12 mouse cellular contexts compared by ENCODE assay signal in the genomic region with DNA sequence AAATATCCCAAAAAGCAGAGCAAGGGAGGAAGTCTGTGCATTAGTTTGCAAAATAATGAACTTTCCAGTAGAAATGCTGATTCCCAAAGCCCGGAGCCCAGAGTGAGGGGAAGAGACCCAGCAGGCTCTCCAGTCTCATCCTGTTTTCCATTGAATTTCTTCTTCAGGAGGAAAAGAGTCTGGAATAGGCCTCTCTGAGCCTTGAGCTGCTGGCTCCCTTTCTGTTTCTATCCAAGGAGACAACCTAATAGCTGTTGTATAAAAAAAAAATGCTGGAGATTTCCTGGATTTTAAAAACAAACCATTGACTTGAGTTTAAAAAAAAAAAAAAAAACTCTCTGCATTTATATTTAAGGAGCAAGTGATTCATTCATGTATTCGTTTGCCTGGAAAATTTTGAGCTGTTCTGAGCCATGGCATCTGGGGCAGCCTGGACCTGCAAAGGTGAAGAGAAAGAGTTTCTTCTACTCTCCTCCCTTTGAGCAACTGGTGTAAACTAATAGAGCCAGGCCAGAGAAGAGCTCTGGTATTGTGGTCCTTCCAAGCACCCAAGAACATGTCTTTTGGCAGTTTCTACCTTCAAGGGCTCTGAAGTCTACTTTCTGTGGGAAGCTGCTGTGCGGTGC.
DNase-seq lines count a peak whose midpoint lies in the region; ATAC-seq and TF ChIP-seq lines count a peak whose summit lies in the region.
"Had no signal": no experiment of that assay in that cellular context is flagged by ENCODE, and none has a peak within 500 bp of the region (broad histone marks: within the 10 kb centered on the region; RNA-seq: fewer than 3 reads in every experiment).

No protein-coding gene starts in this region.

- H3K27me3 ChIP-seq in embryonic facial prominence, embryonic 14.5 days (replicated peaks; ENCODE audit: control insufficient read depth, insufficient read depth, low read length) = no peaks in the 10 kb centered on the region
- no peaks in the 10 kb centered on the region for H3K27me3 ChIP-seq in liver, postnatal 0 days (ENCODE audit: insufficient read depth, low read length)
- H3K27me3 ChIP-seq: forebrain, embryonic 12.5 days had no signal

- no peak for TF ChIP-seq EP300 in liver, postnatal 0 days (IDR thresholded peaks at IDR 0.05; ENCODE audit: low read depth)

- H3K4me1 ChIP-seq in embryonic facial prominence, embryonic 14.5 days (ENCODE audit: control insufficient read depth, insufficient read depth, low read length) = peaks cover 8% of the 10 kb centered on the region; the same call in 1 of the 2 replicates
- peaks cover 17% of the 10 kb centered on the region for H3K4me1 ChIP-seq in liver, postnatal 0 days (ENCODE audit: insufficient read depth)
- H3K4me1 ChIP-seq: forebrain, embryonic 12.5 days had no signal

- no peak overlapping the region for H3K9ac ChIP-seq in embryonic facial prominence, embryonic 14.5 days (ENCODE audit: low read depth, low read length)
- no peak overlapping the region for H3K9ac ChIP-seq in liver, postnatal 0 days (replicated peaks)
- H3K9ac ChIP-seq: forebrain, embryonic 12.5 days had no signal

- 0 out of 2 replicates have a peak overlapping the region, but pooled peaks have one; percentile 40 for H3K27ac ChIP-seq in left cerebral cortex, adult 2 months
- peak overlapping the region; percentile 61 for H3K27ac ChIP-seq in embryonic facial prominence, embryonic 14.5 days (replicated peaks; ENCODE audit: low read depth, low read length)
- peak overlapping the region; percentile 62; the same call in 1 of the 2 replicates for H3K27ac ChIP-seq in liver, postnatal 0 days (ENCODE audit: low read depth)
- H3K27ac ChIP-seq: forebrain, embryonic 12.5 days had no signal

- WGBS in embryonic facial prominence, embryonic 14.5 days = 50% methylated on average over 3 of the region's 3 CpGs
- 51% methylated on average over 3 of the region's 3 CpGs for WGBS in liver, postnatal 0 days (ENCODE audit: insufficient replicate concordance)

- H3K4me2 ChIP-seq in embryonic facial prominence, embryonic 14.5 days (ENCODE audit: low read depth, low read length) = no peak overlapping the region
- no peak overlapping the region for H3K4me2 ChIP-seq in liver, postnatal 0 days (ENCODE audit: low read depth, low read length)
- H3K4me2 ChIP-seq: forebrain, embryonic 12.5 days had no signal

- no peaks in the 10 kb centered on the region for H3K36me3 ChIP-seq in embryonic facial prominence, embryonic 14.5 days (ENCODE audit: control insufficient read depth, insufficient read depth, low read length)
- no peaks in the 10 kb centered on the region for H3K36me3 ChIP-seq in liver, postnatal 0 days (replicated peaks; ENCODE audit: insufficient read depth, low read length)
- H3K36me3 ChIP-seq: forebrain, embryonic 12.5 days; hindbrain, embryonic 10.5 days had no signal

- H3K4me3 ChIP-seq in left cerebral cortex, adult 2 months = no peak overlapping the region
- no peak overlapping the region for H3K4me3 ChIP-seq in embryonic facial prominence, embryonic 14.5 days (ENCODE audit: low read depth, low read length)
- H3K4me3 ChIP-seq in liver, postnatal 0 days (ENCODE audit: low read depth, low read length) = no peak overlapping the region
- H3K4me3 ChIP-seq: forebrain, embryonic 12.5 days; hindbrain, embryonic 10.5 days had no signal

- TF ChIP-seq CTCF in left cerebral cortex, adult 2 months (IDR thresholded peaks at IDR 0.05) = no peak
- no peak for TF ChIP-seq CTCF in liver, postnatal 0 days (IDR thresholded peaks at IDR 0.05; ENCODE audit: low read depth)

- intact Hi-C loops in heart, postnatal 36 days (cut with DNase I) = loop anchor here (2.0 kb wide), 1 partner anchor 84 kb away; the partner anchor contains the start of gene Elmo1
- intact Hi-C loops in left cerebral cortex, adult 2 months (cut with DNase I) = no loop called here
- intact Hi-C loops in left cerebral cortex, postnatal 14 days (cut with DNase I) = no loop called here

- DNase-seq in heart, adult 11 months = peak; percentile 77
- DNase-seq in heart, postnatal 36 days = no peak
- DNase-seq in left cerebral cortex, adult 2 months (ENCODE audit: extremely low spot score in 1 of 2, low spot score in 2 of 2) = no peak
- DNase-seq in left cerebral cortex, postnatal 14 days (ENCODE audit: low spot score in 2 of 2) = no peak
- DNase-seq in embryonic facial prominence, embryonic 14.5 days (ENCODE audit: low spot score) = no peak
- DNase-seq in liver, postnatal 0 days = no peak
- no peak for DNase-seq in cerebellum, postnatal 25 days
- DNase-seq in retina, postnatal 1 day = no peak
- DNase-seq: cerebellum, postnatal 36 days; layer of hippocampus, adult 9-11 months had no signal

- no peak for ATAC-seq in embryonic facial prominence, embryonic 14.5 days (ENCODE audit: low read depth)
- no peak for ATAC-seq in liver, postnatal 0 days

- no peaks in the 10 kb centered on the region for H3K9me3 ChIP-seq in embryonic facial prominence, embryonic 14.5 days (ENCODE audit: control insufficient read depth, low read length)
- H3K9me3 ChIP-seq in liver, postnatal 0 days (ENCODE audit: low read length) = no peaks in the 10 kb centered on the region
- H3K9me3 ChIP-seq: forebrain, embryonic 12.5 days; hindbrain, embryonic 10.5 days had no signal
